Mouse (Mus musculus) limb, embryonic 12.5 days (tissue): ENCODE data around the gene Barx2. TPM values are rescaled to one million over a fixed set of nuclear protein-coding genes. Genes with fewer than 3 reads are reported as not detected.

Experiments
- ATAC-seq: fragments of 200-750 bp; cut with Nextera tagmentation; 2 replicates; pipeline ENCODE4 v1.8.0; 2017; ENCODE audit warnings: low read depth, moderate TSS enrichment; ENCODE audit not compliant: insufficient number of reproducible peaks, insufficient read depth, low FRiP score, low TSS enrichment
- H3K27ac ChIP-seq: fragments of 300-500 bp; sonication (generic); 2 replicates; pipeline ENCODE4 v1.5.1; 2016; ENCODE audit warnings: mild to moderate bottlenecking, moderate library complexity
- H3K27me3 ChIP-seq: fragments of 300-500 bp; sonication (generic); 2 replicates; pipeline ENCODE4 v1.6.1; 2016; ENCODE audit warnings: mild to moderate bottlenecking, moderate library complexity
- H3K36me3 ChIP-seq: fragments of 300-500 bp; sonication (generic); 2 replicates; pipeline ENCODE4 v1.6.1; 2016; ENCODE audit warnings: mild to moderate bottlenecking, moderate library complexity
- H3K4me1 ChIP-seq: fragments of 300-500 bp; sonication (generic); replicated peaks from 2 replicates; pipeline ENCODE4 v1.6.1; 2016
- H3K4me2 ChIP-seq: fragments of 300-500 bp; sonication (generic); 2 replicates; pipeline ENCODE4 v1.6.1; 2016; ENCODE audit warnings: mild to moderate bottlenecking, moderate library complexity
- H3K4me3 ChIP-seq: fragments of 300-500 bp; sonication (generic); replicated peaks from 2 replicates; pipeline ENCODE4 v1.5.1; 2016; ENCODE audit warnings: mild to moderate bottlenecking
- H3K9ac ChIP-seq: fragments of 300-500 bp; sonication (generic); replicated peaks from 2 replicates; pipeline ENCODE4 v1.6.1; 2016; ENCODE audit warnings: mild to moderate bottlenecking, moderate library complexity
- H3K9me3 ChIP-seq: fragments of 300-500 bp; sonication (generic); 2 replicates; pipeline ENCODE4 v1.6.1; 2016; ENCODE audit warnings: mild to moderate bottlenecking, moderate library complexity
- WGBS: fragments of 180-500 bp; shearing (Covaris S2); methylation state at CpG from one replicate; pipeline ENCODE4 v1.1.7; 2016; 5-methylcytosine and 5-hydroxymethylcytosine counted together
- polyA plus RNA-seq: library from polyadenylated mRNA; unstranded; fragments of >200 nt; fragmentation: Nextera tagmentation; extraction: Ambion mirVana; gene quantifications from 2 replicates; pipeline ENCODE4 v1.2.1, GENCODE M21; 2016

Gene Barx2
- polyA plus RNA-seq, 1 experiment from 2014 or later: 1.1 TPM

GRCm38 (mm10) chr9:31856437-31856836, 56.8 kb downstream of the Barx2 start:
- Histone ChIP-seq H3K27me3 (peaks cover 26% of the 10 kb centered on the region), H3K4me3 (no peak overlapping the region), H3K36me3 (no peaks in the 10 kb centered on the region), H3K9me3 (no peaks in the 10 kb centered on the region), H3K4me1 (0 out of 2 replicates have a peak, but pooled peaks cover 5% of the 10 kb centered on the region), H3K27ac (no peak overlapping the region), H3K9ac (no peak overlapping the region), H3K4me2 (no peak overlapping the region)
- WGBS: 28% methylated on average over 8 of the region's 8 CpGs
- ATAC-seq: no peak

GRCm38 (mm10) chr9:31855668-31856067, 57.6 kb downstream of the Barx2 start:
- peaks cover 26% of the 10 kb centered on the region for H3K27me3 ChIP-seq
- H3K4me2 ChIP-seq: no peak overlapping the region
- ATAC-seq: no peak
- H3K4me1 ChIP-seq: 0 out of 2 replicates have a peak, but pooled peaks cover 5% of the 10 kb centered on the region
- H3K36me3 ChIP-seq: no peaks in the 10 kb centered on the region
- no peak overlapping the region for H3K27ac ChIP-seq
- no peak overlapping the region for H3K4me3 ChIP-seq
- no peak overlapping the region for H3K9ac ChIP-seq
- WGBS: 75% methylated on average over 6 of the region's 6 CpGs
- H3K9me3 ChIP-seq: no peaks in the 10 kb centered on the region

DNA sequence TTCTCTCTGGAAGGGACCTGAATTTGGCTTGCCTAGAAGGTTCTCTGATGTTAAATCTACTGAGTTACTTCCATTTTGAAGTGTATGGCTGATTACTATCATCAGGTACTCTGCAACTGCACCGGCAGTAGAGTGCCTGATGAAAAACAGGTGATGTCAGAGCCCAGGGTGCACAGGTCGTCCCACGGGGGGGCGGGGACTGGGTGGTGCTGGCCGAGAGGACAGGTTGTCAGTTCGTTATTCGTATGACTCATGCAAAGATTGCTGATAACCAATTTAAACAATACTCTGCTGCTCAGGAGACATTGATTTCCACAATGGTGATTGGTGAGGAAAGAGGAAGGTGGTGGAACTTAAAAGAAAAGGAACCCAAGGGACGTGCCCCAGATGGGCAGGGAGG, 61.6 kb downstream of the Barx2 start:
- H3K4me1 ChIP-seq: peaks cover 12% of the 10 kb centered on the region
- no peak overlapping the region for H3K4me2 ChIP-seq
- H3K4me3 ChIP-seq: no peak overlapping the region
- H3K27me3 ChIP-seq: peaks cover 3% of the 10 kb centered on the region
- H3K9ac ChIP-seq: no peak overlapping the region
- WGBS: 66% methylated on average over 8 of the region's 8 CpGs
- no peak overlapping the region for H3K27ac ChIP-seq
- H3K36me3 ChIP-seq: no peaks in the 10 kb centered on the region
- no peaks in the 10 kb centered on the region for H3K9me3 ChIP-seq
- ATAC-seq: no peak

DNA sequence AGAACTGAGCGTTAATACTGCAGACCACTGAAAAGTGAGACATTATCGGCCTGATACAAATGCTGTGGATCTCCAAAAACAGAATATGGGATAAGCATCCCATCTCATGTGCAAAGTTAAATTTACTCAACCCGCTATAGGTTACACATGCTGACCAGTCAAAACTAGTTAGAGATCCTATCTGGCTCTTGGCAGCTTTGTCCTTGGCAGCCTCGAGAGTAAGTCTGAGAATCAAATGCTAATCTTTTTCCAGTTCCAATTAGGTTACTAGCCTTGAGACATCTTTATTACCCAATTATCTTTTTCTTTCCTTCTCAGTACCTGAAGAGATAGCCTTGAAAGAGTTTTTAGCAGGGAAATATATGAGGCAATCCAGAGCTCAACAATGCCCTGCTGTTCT, 62.6 kb downstream of the Barx2 start:
- Histone ChIP-seq H3K4me2 (no peak overlapping the region), H3K27ac (no peak overlapping the region), H3K9me3 (no peaks in the 10 kb centered on the region), H3K9ac (no peak overlapping the region), H3K4me3 (no peak overlapping the region), H3K36me3 (no peaks in the 10 kb centered on the region), H3K4me1 (peaks cover 7% of the 10 kb centered on the region), H3K27me3 (no peaks in the 10 kb centered on the region; the same call in 1 of the 2 replicates)
- whole genome bisulfite sequencing: 81% methylated on average over 4 of the region's 4 CpGs
- ATAC-seq: no peak

GRCm38 (mm10) chr9:31849387-31849786, 63.9 kb downstream of the Barx2 start:
- no peak for ATAC-seq
- no peak overlapping the region for H3K4me2 ChIP-seq
- no peaks in the 10 kb centered on the region for H3K27me3 ChIP-seq
- WGBS: 56% methylated on average over 7 of the region's 7 CpGs
- no peaks in the 10 kb centered on the region for H3K36me3 ChIP-seq
- no peak overlapping the region for H3K27ac ChIP-seq
- no peak overlapping the region for H3K9ac ChIP-seq
- no peaks in the 10 kb centered on the region for H3K9me3 ChIP-seq
- no peak overlapping the region for H3K4me3 ChIP-seq
- peaks cover 7% of the 10 kb centered on the region for H3K4me1 ChIP-seq

- Histone ChIP-seq H3K9ac (no peak overlapping the region), H3K4me2 (no peak overlapping the region), H3K27ac (no peak overlapping the region), H3K4me1 (peaks cover 15% of the 10 kb centered on the region), H3K4me3 (no peak overlapping the region), H3K36me3 (no peaks in the 10 kb centered on the region), H3K27me3 (no peaks in the 10 kb centered on the region), H3K9me3 (no peaks in the 10 kb centered on the region)
- WGBS: 72% methylated on average over 5 of the region's 5 CpGs
- ATAC-seq: no peak
Measured at GRCm38 (mm10) chr9:31844614-31845013, 68.6 kb downstream of the Barx2 start.

GRCm38 (mm10) chr9:31841108-31841815, 72.0 kb downstream of the Barx2 start:
- no peaks in the 10 kb centered on the region for H3K36me3 ChIP-seq
- no peak for ATAC-seq
- H3K9ac ChIP-seq: no peak overlapping the region
- no peaks in the 10 kb centered on the region for H3K27me3 ChIP-seq
- 53% methylated on average over 10 of the region's 10 CpGs for WGBS
- H3K27ac ChIP-seq: no peak overlapping the region
- H3K4me3 ChIP-seq: no peak overlapping the region
- peaks cover 19% of the 10 kb centered on the region for H3K4me1 ChIP-seq
- H3K9me3 ChIP-seq: no peaks in the 10 kb centered on the region
- H3K4me2 ChIP-seq: no peak overlapping the region

GRCm38 (mm10) chr9:31840571-31840970, 72.7 kb downstream of the Barx2 start:
- no peaks in the 10 kb centered on the region for H3K27me3 ChIP-seq
- no peak overlapping the region for H3K4me3 ChIP-seq
- peaks cover 19% of the 10 kb centered on the region for H3K4me1 ChIP-seq
- H3K27ac ChIP-seq: no peak overlapping the region
- H3K4me2 ChIP-seq: no peak overlapping the region
- whole genome bisulfite sequencing: 87% methylated on average over 4 of the region's 4 CpGs
- H3K9me3 ChIP-seq: no peaks in the 10 kb centered on the region
- no peak overlapping the region for H3K9ac ChIP-seq
- H3K36me3 ChIP-seq: no peaks in the 10 kb centered on the region
- no peak for ATAC-seq

GRCm38 (mm10) chr9:31840037-31840436, 73.2 kb downstream of the Barx2 start:
- Histone ChIP-seq H3K36me3 (no peaks in the 10 kb centered on the region), H3K9me3 (no peaks in the 10 kb centered on the region), H3K9ac (no peak overlapping the region), H3K4me1 (peaks cover 19% of the 10 kb centered on the region), H3K4me3 (no peak overlapping the region), H3K27ac (peak overlapping the region; percentile 53; the same call in 1 of the 2 replicates), H3K4me2 (no peak overlapping the region), H3K27me3 (no peaks in the 10 kb centered on the region)
- WGBS: 73% methylated on average over 3 of the region's 3 CpGs
- ATAC-seq: no peak

- no peak for ATAC-seq
- Histone ChIP-seq H3K27me3 (no peaks in the 10 kb centered on the region), H3K9ac (no peak overlapping the region), H3K36me3 (no peaks in the 10 kb centered on the region), H3K4me2 (no peak overlapping the region; the same call in 1 of the 2 replicates), H3K4me3 (no peak overlapping the region), H3K4me1 (peaks cover 19% of the 10 kb centered on the region), H3K9me3 (no peaks in the 10 kb centered on the region), H3K27ac (peak overlapping the region; percentile 53; the same call in 1 of the 2 replicates)
- 45% methylated on average over 15 of the region's 15 CpGs for WGBS
Measured at GRCm38 (mm10) chr9:31839106-31840027, 73.9 kb downstream of the Barx2 start.

DNA sequence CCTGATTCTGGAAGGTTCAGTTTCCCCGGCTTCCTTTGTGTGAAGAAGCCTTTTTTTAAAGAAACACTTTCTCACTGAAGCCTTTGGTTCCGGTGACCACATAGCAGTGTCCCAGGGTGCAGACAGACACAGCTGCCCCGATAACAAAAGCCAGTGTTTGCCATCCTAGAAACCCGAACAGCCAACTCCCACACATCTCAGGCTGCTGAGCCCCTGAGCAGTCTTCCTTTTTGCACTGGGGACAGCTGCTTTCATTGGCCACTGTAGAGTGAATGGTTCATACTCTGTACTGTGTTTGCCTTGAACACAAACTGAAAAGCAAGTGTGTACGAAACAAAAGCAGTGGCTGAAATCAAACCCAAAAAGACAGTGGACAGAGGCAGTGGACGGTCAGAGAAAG, 75.2 kb downstream of the Barx2 start:
- Histone ChIP-seq H3K9ac (no peak overlapping the region), H3K4me3 (no peak overlapping the region), H3K27me3 (no peaks in the 10 kb centered on the region), H3K4me2 (no peak overlapping the region), H3K36me3 (no peaks in the 10 kb centered on the region), H3K4me1 (peaks cover 19% of the 10 kb centered on the region), H3K27ac (no peak overlapping the region), H3K9me3 (no peaks in the 10 kb centered on the region)
- WGBS: 82% methylated on average over 6 of the region's 6 CpGs
- ATAC-seq: no peak
